Mouse (Mus musculus) urinary bladder, postnatal 0 days (tissue): ENCODE results near the gene Iqck. TPM values are rescaled to one million over a fixed set of nuclear protein-coding genes. Genes with fewer than 3 reads are reported as not detected.

Experiments
- polyA plus RNA-seq: library from polyadenylated mRNA; unstranded; fragments of >200 nt; fragmentation: Nextera tagmentation; extraction: Ambion mirVana; gene quantifications from 2 replicates; pipeline ENCODE4 v1.2.1, GENCODE M21; 2015

Gene Iqck
- polyA plus RNA-seq = 2.0 and 2.2 TPM in 2 replicates

GRCm38 (mm10) chr7:118855171-118855876, at the start of gene Iqck:
Gene Iqck, plus strand, starts transcription at chr7:118855752.

DNA sequence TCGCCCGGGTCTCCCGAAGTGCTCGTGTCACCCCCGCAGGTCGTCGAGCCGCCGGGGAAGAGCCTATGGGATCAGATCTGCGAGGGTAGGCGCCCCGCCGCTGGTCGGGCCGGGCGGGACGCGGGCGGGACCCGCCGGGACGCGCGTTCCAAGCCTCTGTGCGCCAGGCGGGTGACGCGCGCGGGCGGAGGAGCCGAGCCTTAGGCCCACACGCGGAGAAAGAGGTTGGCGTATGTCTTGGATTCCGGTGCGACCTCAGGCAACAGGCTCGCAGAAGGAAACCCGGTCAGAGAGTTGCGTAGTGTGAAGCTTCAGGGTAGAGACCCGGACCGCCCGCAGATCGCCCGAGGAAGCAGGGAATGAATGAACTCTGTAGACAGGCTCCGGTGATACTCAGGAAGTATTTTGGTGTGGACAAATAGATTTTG, 339 bp downstream of the Iqck start, which contains the start of gene Knop1:
Gene Knop1, minus strand, starts transcription at position 378 of the 428 bp plus-strand sequence.

GRCm38 (mm10) chr7:118995007-118995406, 139.5 kb downstream of the Iqck start, which contains the start of gene Gprc5b:
Gene Gprc5b, minus strand, starts transcription at chr7:118995211.

Other genes with a start within 250 kb of the Iqck start
- gene Gde1, start 150.0 kb upstream of the Iqck start, polyA plus RNA-seq = 90.1 and 91.2 TPM in 2 replicates
- 2.2 and 2.9 TPM in 2 replicates for gene Ccp110, start 143.2 kb upstream of the Iqck start, polyA plus RNA-seq
- gene Vps35l, start 115.5 kb upstream of the Iqck start, polyA plus RNA-seq = 46.9 and 48.2 TPM in 2 replicates
- gene Knop1, start 502 bp downstream of the Iqck start, polyA plus RNA-seq = 54.2 and 56.9 TPM in 2 replicates
- 5.6 and 6.0 TPM in 2 replicates for gene Gprc5b, start 139.5 kb downstream of the Iqck start, polyA plus RNA-seq